Mouse (Mus musculus) adrenal gland, adult (tissue): ENCODE measurements around the gene Aamdc.

ENCODE experiments used
- DNase-seq, 2 experiments: peaks; one replicate each; pipeline ENCODE4 v3.0.0; 2022 to 2023; ENCODE audit warnings: low spot score in 1 of 2; ENCODE audit not compliant: inconsistent age in 2 of 2

Gene Aamdc

DNA sequence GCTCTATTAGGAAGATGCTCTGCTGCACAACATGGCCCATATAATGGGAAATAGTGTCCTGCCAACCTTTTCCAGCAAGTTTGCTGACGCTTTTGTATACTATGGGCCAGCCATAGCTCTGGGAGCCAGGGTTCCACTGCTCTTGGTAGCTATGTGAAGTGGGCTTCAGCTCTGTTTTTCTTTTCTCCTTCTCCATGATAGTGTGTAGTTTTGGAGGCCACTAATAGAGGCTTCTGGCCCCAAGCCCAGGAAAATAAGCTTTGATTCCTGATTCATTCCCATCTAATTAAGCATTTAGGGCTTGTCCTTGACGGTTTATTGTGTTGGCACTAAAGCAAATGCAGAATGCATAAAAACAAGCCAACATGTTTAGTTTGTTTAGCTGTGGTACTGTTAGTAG, 59.4 kb downstream of the Aamdc start:
- DNase-seq = peak in 1 of 2 experiments; percentile 67

DNA sequence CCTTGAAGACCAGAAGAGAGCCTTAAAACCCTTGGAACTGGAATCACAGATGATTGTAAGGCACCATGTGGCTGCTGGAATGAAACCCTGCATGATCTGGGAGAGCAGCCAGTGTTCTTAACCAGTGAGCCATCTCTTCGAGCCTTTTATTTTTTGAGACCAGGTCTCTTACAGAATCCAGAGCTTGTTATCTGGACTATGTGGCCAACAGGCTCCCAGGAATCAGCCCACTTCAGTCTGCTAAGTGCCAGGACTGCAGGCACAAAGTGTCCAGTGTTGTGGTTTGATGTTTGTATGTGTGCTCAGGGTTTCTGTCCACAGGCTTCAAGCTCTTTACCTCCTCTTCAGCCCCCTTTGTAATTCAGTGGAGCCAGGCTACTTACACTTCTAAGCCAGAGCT, 64.5 kb downstream of the Aamdc start:
- DNase-seq = no peak

DNA sequence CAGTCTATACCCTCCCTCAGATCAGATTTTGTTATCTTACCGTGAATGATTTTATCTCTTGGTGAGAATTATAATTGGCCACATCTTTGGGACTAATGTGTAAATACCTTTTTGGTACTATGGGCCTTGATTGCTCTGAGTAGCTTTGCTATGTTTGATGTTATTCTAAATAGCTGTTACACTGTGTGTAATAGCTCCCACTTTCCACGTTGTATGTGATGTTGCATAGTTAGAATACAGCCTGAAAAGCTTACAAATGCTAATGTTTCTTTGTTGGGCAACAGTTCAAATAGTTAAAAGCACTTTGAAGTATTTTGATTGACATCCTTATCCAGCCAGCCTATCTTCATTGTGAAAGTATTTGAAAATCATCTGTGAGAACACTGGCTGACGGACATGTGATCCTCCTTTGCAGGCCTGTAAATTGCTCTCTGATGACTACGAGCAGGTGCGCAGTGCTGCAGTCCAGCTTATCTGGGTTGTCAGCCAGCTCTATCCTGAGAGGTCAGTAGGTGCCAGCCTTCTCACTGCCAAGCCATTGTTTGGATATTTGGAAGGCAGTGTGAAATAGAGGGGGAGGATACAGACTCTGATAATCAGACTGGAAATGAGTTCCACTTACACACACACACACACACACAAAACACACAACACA, 78.6 kb downstream of the Aamdc start:
- no peak for DNase-seq
